Mouse (Mus musculus) right cerebral cortex, postnatal 14 days (tissue): ENCODE data around the gene Arhgef16.
A peak's percentile ranks its signal among the peaks of the same experiment; 100 is the strongest.

Experiments
- DNase-seq: peaks from one replicate; pipeline ENCODE4 v3.0.0; 2022

Arhgef16 gene

DNA sequence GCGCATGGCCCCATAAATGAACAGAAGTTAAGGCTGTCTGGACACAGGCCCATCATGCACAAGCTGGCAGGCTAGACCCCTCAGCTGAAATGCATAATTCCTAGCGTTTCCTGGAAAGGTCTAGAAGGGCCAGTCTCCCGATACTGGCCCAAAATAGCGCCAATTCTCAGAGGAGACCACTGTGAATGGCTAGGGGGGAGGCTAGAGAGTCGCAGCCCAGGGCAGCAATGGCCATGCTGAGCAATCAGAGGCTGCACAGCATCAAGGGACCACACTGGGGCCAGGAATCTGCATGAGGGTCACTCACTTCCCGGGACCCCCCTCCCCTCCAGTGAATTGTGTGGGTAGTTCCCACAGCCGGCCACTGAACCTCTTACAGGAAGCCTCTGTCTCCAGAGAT lies 17.8 kb downstream of the Arhgef16 start:
- DNase-seq = no peak

DNA sequence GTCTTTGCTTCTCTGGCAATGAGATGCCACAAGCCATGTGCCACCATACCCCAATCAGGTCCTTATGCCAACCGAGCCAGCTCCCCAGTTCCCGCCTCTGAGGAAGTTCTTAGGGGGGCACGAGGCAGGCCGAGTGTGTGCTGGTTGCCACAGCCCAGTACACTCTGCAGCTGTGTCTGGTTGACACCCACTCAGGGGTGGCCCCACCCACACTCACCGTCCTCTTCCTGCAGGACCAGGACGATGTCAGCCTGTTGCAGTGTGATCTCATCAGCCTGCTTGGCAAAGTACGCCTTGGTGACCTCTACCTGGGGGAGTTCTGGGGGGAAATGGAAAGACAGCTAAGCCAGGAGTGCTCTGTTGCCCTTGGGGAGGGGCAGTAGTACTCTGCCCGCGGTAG lies 22.0 kb downstream of the Arhgef16 start:
- DNase-seq = no peak

DNA sequence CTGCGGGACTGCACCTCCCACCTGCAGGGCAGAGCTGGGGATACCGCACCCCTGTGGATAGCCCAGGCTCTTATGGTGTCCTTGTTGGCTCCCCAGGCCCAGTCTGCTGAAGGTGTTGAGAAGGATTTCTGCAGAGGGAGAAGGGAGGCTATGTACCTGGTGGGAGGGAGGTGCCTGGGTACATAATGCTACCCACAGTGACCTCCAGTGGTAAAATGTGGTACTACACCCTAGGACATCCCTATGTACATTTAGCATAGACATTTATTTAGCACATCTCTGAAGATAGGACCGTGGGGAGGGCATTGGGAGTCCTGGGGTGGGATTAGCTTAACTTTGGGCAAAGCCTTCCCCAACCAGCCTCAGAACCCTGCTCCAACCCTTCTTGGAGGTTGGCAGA lies 28.5 kb downstream of the Arhgef16 start:
- DNase-seq = peak; percentile 63

DNA sequence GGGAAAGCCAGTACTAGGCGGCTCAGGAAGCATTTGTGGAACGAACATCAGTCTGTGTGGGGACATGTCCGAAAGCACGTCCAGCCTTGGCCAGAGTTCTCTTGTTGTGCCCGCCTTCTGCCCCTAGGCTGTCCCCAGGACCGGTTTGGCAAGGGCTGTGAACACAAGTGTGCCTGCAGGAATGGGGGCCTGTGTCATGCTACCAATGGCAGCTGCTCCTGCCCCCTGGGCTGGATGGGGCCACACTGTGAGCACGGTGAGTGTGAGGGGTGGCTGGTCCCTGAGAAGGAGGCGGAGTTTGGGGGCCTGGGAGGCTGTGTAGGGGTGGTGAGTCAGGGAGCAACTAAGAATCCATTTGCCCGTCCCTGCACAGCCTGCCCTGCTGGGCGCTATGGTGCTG lies 32.0 kb downstream of the Arhgef16 start:
- DNase-seq = no peak

DNA sequence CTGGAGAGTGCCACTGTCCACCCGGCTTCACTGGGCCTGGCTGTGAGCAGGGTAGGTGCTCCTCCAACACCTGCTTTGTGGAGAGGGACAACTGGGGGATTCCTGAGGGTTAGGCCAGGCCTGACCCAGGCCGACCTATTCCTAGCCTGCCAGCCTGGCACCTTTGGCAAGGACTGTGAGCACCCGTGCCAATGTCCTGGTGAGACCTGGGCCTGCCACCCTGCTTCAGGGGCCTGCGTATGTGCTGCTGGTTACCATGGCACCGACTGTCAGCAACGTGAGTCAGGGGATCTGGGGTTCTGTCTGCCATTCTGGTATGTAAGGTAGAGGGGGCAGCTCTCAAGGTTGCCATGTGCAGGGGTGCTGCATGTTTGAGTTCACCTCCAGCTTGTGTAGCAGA lies 34.0 kb downstream of the Arhgef16 start:
- DNase-seq = no peak

DNA sequence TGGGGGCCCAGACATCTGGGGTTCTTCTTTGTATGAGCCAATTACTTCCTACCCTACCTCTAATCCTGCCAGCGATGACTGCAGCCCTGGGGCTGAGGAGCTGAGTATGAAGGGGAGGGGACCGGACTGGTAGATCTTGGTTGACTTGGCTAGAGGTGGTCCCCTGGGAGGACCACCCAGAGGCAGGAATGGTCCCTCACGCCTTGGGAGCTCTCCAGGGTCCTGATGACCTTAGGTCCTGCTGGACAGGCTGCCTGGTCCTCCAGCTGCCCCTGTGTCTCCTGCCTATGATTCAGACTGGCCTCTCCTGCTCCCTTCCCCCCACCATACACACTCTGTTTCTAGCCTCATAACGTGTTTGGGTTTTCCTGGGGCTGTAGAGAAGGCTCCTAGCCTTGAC lies 39.4 kb downstream of the Arhgef16 start:
- DNase-seq = no peak

DNA sequence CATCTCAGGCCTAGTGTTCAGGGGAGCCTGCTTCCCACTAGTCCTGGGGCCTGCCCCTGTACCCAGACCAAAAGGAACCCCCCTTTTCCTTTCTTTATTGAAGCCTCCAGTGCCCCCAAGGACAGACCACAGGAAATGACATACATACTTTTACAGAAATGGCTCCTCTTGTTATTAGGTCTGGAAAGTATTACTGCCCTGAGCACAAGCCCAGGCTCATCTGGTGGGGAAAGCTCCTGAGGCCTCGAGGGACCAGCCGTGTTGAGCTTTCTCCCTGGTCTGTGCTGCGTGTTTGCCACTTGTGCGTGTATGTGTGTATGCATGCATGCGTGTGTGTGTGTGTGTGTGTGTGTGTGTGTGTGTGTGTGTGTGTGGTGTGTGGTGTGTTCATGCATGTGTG lies 40.7 kb downstream of the Arhgef16 start:
- DNase-seq = no peak

DNA sequence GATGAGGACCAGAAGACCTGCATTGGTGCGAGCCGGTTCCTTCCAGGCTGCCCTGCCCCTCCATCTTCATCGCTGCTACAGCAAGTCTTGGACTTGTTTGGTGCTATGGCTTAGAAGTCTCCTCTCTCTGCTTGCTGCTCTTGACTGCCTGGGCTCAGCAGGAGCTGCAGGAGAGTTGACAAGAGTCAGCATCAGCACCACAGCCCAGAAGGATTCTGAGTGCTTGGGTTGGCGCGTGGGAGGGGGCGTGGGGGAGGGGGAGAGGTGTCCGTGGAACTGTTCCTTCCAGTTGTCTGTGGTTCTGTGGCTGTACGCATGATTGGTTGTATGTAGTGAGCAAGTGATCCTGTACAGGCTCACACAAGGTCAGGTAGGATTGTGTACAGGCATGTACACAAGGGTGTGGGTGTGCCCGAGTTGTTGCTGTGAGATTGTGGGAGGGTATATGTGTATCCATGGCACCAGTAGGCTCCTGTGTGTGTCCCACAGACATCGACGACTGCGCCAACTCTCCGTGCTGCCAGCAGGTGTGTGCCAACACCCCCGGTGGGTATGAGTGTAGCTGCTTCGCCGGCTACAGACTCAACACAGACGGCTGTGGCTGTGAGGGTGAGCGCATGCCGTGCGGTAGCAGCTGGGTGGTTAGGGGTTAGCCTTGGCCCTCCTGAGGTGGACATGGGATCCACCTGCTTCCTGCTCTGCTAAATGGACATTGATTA lies 48.8 kb downstream of the Arhgef16 start:
- peak; percentile 47 for DNase-seq

DNA sequence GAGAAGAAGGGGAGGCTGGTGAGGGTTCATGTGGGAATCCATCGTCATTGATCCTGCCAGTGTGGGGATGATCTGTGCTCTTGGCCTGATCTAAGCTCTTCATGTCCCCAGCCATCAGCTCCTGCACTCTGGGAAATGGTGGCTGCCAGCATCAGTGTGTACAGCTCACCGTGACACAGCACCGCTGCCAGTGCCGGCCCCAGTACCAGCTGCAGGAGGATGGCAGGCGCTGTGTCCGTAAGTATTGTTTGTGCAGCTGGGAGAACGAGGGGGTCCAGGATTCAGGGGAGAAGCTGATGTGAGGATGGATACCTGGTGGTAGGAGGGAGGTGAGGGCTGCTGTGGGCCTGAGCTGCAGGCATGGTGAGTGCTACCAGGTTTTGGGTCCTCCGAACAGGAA lies 52.2 kb downstream of the Arhgef16 start:
- no peak for DNase-seq

DNA sequence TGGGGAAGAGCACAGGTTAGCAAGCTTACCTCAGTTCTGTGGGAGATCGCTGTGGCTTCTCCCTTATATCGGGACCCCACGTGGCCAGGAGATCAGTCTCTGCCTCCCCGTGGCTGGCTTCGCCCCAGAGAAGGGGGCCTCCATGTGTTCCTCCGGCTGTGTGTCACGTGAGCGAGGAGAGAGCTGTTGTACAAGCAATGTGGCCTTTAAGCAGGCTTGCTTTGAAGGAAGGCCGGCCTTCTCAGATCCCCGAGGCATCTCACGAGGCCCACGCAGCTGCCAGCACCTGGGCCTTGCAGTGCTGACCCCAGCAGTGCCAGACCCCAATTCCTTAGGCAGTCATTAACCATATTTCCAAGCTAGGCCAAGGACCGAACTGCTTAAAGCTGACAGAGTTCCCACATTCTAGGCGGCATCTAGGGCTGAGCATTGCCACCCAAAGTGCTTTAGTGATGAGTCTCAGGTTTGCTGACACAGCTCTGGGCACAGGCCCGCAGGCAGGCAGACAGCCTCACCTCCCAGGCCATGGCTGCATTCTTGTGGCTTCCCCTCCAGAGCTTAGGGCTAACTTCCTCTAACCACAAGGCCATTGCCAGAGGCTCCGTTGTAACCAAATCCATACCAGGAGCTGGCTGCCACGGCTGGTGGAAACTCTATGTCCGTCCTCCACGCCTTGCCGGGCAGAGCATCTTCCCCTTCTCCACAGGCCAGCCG lies 53.2 kb downstream of the Arhgef16 start:
- no peak for DNase-seq

DNA sequence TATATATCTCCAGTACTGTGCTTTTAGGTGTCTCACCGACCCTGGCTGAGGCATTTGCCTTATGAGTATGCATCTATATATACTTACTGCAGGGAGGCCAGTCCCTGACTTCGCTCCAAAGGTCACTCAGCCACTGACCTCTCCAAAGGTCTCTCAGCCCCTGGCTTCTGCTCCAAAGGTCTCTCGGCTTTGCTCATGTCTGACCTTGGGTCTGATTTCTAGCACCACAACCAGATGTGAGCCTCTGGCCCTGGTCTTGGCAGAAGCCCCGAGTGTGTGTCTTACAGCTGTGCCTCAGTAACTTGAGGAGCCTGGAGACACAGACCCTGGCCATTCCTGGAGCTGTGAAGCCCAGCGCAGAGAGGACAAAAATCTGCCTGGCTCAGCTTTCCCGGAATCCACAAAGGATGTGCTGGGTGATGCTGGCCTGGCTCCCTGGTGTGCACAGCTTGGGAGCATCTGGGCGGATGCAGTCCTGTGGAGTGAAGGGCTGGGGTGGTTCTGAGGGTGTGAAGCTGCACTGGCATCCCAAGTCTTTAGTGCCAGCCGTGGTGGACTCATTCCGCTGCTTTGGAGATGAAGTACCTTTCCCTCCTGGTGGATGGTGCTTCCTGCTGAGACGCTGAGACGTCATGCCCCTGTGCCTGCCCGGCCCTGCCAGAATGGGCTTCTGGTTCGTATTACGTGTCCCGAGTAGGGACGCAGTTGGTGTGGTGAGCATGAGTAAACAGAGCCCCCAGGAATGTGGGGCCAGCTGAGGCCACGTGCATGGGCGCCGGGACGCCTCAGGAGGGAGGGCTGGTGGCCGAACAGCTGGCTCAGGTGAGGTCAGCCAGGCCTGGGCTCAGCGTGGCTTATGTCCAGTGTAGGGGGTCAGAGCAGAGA lies 54.0 kb downstream of the Arhgef16 start:
- no peak for DNase-seq

DNA sequence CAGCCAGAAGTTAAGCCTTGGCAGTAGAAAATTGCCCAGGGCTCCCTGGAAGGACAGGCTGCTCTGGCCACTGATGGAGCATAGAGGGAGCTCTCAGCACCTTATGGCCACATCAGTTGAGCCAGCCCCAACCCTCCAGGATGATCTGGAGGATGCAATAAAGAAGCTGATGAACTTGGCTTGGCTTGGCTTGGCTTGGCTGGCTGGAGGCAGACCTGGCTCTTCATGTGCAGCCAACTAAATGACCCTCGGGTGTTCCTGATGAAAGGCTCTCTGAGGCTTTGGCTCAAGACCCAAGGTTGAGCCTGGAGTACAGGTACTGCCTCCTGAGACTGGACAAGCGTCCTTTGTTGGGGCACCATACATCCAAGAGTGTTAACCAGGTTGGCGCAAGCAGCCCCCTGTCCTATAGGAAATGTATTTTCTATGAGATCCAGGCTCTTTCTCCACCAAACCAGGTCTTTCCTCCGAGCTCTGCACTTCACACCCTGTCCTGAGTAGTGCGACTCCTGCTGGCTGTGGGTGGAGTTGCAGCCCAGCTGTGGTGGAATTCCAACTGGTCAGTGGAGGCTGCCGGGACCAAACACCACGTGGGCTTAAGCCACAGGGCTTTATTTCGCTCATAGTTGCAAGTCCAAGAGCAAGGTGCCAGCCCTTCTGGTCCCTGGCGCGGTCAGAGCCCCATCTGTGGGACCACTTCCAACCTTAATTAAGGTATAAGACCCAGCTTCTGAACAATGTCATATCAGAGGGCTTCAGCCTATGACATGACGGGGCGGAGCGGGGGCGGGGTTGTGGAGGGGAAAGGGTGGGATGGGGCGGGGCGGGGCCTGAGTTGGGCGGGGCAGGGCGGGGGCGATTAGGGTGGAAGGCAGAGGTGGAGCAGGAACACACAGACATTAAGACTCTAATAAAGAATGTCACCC lies 55.1 kb downstream of the Arhgef16 start:
- peak; percentile 58 for DNase-seq

DNA sequence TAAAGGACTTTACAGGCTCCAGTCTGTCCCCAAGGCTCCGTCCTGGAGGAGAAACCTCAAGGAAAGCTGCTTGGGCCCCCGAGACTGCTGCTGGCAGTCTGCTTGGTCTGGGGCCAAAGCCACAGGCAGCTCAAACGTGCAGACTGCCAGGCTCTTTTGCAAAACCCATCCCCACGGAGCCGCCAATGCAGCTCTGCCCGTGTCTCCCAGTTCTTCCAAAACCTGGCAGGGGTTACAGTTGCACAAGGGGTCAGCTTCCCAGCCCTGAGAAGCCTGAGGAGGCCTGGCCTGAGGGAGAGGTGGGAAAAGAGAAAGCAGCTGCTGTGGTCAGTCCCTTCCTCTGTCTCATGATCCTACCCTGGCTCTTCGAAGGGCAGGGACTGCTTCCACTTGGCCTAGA lies 56.1 kb downstream of the Arhgef16 start:
- DNase-seq = no peak

DNA sequence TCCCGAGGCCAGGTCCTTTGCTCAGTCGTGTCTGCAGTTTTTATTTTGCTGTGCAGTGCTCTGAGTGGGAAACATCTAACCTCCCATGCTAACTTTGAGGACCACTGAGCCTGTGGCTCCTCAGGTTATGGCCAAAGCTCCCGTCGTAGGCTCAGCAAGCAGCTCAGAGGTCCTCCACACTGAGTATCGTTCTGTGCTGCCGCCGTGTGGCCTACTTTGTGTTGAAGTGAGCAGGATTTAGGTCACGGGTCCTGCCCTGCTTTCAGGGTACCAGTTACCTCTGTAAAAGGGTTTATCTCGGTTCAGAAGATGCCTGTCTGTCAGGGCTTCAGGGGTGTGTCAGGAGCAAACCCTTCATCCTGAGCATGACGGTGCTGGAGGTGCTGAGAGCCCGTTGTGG lies 60.9 kb downstream of the Arhgef16 start:
- no peak for DNase-seq

DNA sequence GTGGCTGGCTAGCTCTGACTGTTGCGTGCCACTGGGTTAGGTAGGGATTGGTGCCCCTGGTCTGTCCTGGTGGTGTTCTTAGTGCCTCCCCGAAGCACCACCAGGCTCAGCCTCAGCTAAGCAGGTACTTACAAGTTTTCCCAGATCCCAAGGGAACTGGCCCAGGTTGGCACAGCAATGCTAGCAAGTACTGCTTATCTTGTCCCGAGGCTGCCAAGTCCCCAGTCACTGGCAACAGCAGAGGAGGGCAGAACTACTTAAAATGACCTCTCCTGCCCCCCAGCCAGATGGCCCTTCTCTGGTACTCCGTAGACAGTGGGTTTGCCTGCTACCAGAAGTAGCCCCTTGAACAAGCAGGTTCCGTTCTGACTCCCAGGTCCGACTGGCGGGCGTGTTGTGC lies 62.3 kb downstream of the Arhgef16 start:
- DNase-seq = no peak

DNA sequence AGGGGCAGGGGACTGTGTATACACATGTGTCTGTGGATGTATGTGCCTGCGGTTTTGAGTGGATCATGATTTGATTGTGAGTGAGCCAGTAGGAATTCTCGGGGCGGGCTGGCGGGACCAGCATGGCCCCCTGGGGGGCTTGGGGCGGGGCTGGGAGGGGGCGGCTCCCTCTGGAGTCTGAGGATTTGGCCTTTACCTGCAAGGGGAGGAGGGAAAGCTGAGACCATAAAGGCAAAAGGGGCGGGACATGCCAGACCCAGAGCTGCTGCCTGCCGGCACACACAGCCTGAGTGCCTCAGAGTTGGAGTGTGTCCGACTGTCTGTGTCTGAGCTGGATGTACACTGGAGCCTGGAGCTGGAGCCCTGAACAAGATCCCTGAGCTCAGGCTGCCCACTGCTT lies 64.2 kb downstream of the Arhgef16 start:
- no peak for DNase-seq

DNA sequence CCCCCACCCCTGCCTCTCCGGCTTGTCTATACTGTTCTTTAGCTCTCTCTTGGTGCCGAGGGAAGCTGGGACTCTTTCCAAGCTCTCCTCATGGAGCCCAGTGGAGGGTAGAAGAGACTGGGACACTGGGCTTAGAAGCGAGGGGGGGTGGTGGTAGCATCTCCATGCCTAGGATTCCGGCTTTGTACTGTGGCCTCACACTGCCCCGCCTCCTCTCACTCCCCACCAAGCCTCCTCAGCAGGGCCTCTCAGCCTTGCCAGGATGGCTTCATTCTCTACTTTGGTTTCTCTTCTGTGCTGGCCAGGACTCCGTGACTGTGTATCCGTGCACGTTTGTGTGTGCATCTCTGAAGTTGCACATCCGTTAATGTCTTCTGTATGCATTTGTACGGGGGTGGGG lies 64.6 kb downstream of the Arhgef16 start:
- no peak for DNase-seq

DNA sequence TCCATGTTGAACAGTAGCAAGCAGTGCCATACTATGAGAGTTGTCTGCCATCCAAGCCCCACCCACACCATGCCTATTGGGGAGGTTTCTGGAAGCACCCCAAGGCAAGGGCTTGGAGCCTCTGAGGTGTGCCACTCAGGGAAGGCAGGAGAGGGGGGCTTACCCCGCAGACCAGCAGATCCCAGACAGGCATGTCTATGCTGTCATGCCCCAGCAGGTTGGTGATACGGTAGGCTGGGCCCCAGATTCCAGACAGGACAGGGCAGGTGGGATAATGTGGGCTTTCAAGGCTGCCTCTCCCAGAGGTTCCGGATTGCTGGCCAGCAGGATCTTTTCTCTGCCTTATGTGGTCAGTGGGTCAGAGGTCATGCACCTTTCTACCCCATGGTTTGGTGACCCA lies 65.5 kb downstream of the Arhgef16 start:
- no peak for DNase-seq

DNA sequence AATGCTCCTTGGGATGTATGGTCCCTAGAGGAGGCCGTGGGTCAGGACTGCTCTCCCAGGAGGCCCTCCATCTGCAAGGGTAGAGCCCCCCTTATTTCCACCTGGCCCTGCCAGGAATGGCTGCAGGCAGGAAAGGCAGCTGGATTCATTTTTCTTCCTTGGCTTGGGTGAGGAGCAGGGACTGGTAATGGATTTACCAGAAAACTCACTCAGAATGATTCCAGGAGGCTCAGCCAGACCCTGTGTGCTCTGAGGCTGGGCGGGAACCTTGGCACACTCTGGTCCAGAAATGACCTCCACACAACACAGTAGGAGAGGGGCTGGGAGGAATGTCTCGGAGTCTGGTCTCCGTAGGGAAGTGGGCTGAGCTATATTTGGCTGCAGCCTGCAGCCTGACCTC lies 69.2 kb downstream of the Arhgef16 start:
- DNase-seq = no peak

DNA sequence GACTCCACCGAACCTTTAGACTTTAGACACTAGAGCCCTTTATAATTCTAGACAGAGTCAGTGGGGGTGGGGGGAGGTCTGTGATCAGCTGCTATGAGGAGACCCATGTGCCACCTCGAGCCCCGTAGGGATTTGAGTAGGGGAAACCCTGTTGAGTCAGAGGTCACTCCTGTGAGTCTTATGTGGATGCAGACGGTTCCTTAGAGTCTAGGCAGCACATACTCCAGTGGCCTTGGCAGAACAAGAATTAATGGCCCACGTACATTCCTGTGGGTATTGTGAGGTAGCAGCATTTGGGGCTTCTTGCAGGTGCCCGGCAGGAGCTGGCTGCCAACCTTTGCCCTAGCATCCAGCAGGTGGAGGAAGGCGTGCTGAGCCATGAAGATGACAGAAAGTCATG lies 70.1 kb downstream of the Arhgef16 start:
- DNase-seq = no peak

DNA sequence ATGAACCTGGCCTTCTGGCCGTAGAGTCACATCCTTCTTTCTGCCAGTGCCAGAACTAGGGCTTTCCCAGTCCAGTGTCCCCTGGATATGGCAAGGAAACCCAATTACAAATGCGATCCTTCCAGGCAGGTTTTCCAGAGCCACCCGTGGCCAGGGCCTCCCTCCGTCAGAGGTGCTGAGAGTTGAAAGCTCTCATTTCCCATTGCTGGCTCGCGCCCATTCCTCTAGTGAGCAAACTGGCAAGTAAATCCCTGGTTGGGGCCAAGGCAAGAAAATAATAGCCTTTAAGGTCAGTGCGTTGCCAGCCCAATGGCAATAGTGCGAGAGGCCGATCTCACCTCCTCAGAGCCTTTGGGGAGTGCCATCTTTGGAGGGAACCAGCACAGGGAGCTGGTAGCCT lies 71.9 kb downstream of the Arhgef16 start:
- no peak for DNase-seq
